Mouse (Mus musculus) bone marrow, adult 2 months (tissue): ENCODE measurements at regions not wholly inside any gene's neighbourhood (a gene's known extent, or its start where the extent isn't known, plus 50 kb on each side); places are given as distances from the start of the nearest gene placed in this dataset.
A peak's percentile ranks its signal among the peaks of the same experiment; 100 is the strongest.

Experiments
- H3K27ac ChIP-seq: fragments of 200-500 bp; 2 replicates; pipeline ENCODE4 v1.5.1; 2012; ENCODE audit warnings: low read depth, mild to moderate bottlenecking, control low read depth, inconsistent platforms, low read length; ENCODE audit not compliant: control insufficient read depth, poor library complexity, insufficient read depth
- H3K4me1 ChIP-seq: fragments of 200-500 bp; 2 replicates; pipeline ENCODE4 v1.6.1; 2011; ENCODE audit warnings: low read length; ENCODE audit not compliant: control insufficient read depth, insufficient read depth
- H3K4me3 ChIP-seq: fragments of 200-500 bp; replicated peaks from 2 replicates; pipeline ENCODE3; 2011; ENCODE audit warnings: mild to moderate bottlenecking, low read depth, low read length, control low read depth; ENCODE audit not compliant: control insufficient read depth
- CTCF ChIP-seq: fragments of 200-500 bp; IDR thresholded peaks from 2 replicates; pipeline ENCODE4 v1.5.1; 2011; ENCODE audit warnings: low read length, control low read depth; ENCODE audit not compliant: control insufficient read depth, insufficient read depth
- POLR2A ChIP-seq: fragments of 200-500 bp; IDR thresholded peaks from 2 replicates; pipeline ENCODE4 v1.6.1; 2011; ENCODE audit warnings: low read depth, mild to moderate bottlenecking, control low read depth, low read length, borderline replicate concordance; ENCODE audit not compliant: control insufficient read depth
- WGBS: fragments of 180-500 bp; shearing (Covaris S2); methylation state at CpG from one replicate; pipeline ENCODE4 v1.1.7; 2018; 5-methylcytosine and 5-hydroxymethylcytosine counted together

DNA sequence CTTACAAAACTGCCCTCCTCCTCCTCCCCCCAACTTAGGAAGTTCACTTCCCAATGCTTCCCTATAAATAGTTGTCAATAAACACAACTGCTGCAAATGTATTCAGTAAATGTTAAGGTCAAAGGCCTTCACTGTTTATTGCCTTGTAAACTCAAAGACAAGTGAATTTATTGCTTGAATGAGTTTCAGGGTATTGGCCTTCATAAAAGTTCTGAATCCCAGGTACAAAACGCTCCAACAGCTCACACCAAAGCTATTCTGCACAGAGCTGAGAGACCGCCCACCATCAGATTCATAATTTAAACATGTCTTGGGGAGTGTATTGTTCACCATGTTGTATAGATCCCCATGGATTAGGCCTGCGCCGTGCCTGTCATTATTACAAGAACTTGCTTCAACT is 53.9 kb upstream of the Cdkn3 start:
- H3K4me3 ChIP-seq: no peak overlapping the region
- no peaks in the 10 kb centered on the region for H3K4me1 ChIP-seq
- TF ChIP-seq CTCF (no peak), POLR2A (no peak)
- 77% methylated on average over 4 of the region's 4 CpGs for WGBS
- no peak overlapping the region for H3K27ac ChIP-seq

DNA sequence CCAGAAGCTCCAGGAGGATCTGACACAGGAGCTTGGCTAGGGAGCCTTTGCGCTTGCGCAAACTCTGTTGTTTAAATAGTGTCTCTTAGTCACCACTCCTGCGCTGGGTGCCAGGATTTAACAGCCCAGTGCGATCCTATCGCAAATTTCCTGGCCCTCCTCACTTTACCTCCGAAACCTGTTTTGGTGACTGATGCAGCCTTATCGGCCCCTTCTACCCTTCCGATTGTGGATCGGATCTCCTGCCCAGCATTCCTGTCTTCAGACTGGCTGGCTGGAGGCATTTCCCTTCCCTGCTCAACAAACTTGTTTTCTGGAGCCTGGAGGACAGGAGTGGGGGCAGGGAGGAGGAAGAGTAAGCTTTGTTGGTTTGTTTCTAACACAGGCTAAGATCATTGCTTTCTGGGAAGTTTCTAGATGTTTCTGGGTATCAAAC is 56.0 kb upstream of the Cdkn3 start:
- no peak overlapping the region for H3K27ac ChIP-seq
- no peak overlapping the region for H3K4me3 ChIP-seq
- no peaks in the 10 kb centered on the region for H3K4me1 ChIP-seq
- TF ChIP-seq POLR2A (no peak), CTCF (no peak)
- 40% methylated on average over 9 of the region's 9 CpGs for WGBS

DNA sequence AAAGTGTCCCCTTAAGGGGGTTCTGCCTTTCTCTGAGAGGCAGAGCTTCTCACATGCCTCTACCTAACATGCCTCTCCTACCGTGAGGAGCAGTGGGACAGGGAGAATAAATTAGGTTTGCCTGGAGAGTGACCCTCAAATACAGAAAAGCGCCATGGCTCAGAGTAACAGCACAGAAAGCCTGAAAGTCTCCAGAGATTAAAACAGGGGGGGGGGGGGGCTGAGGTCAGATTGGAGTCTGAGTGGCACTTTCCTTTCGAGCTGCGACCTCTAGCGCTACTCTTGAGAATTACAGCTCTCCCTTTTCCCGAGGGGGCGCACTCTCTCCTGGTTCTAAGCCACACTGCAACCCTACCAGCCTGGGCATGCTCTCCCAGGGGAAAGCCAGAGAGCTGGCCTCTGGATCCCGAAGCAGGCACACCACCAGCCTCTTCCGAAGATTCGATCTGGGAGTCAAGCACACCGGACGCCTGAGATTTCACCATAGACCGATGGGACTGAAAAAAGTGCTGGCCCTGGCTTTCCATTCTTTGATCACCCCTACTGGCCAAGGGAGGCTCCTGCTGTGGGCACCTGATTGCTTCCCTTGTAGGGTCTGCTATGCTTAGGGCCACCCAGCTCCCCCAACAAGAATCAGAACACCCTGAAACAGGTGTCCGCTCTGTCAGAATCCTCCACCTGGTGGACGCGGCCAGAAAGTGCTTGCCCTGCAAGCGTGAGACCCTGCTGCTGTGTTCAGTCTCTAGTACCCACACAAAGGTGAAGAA is 57.5 kb upstream of the Cdkn3 start:
- H3K4me3 ChIP-seq: no peak overlapping the region
- no peaks in the 10 kb centered on the region for H3K4me1 ChIP-seq
- TF ChIP-seq CTCF (peak; percentile 49), POLR2A (no peak)
- no peak overlapping the region for H3K27ac ChIP-seq
- 35% methylated on average over 17 of the region's 17 CpGs for WGBS

DNA sequence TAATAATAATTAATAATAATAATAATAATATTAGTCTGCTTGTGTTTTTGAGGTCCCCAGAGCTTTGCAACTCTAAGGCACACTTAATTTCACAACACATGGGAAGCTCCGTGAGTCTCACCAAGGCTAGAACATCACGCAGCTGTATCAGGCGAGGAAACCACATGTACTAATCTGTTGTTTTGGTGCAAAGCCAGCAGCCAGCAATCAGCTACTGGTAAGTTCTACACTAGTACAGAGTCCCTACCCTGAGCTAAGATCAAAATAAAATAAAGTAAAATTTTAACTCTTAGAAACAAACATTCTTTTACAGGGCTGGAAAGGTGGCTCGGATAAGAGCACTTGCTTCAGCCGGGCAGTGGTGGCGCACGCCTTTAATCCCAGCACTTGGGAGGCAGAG is 67.8 kb upstream of the Cdkn3 start:
- Histone ChIP-seq H3K27ac (no peak overlapping the region), H3K4me1 (no peaks in the 10 kb centered on the region), H3K4me3 (no peak overlapping the region)
- TF ChIP-seq CTCF: no peak
- no peak for TF ChIP-seq POLR2A
- WGBS: 82% methylated on average over 7 of the region's 7 CpGs

DNA sequence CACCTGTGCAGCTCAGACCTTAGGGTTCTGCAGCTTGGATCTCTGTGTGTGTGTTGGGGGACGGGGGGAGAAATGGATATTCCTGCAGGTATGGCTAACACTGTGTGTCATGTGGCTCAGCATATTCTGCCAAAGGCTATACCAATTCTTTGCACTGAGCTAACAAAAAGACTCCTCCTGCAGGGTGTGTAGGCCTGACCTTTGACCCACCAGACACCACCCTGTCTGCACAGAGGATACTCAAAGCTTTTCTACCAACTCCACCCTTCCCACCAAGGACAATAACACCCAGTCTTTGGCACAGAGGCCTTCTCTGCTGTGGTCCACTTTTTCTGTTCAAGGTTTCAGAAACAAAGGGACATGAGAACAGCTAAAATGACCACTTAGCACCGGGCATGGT is 68.3 kb upstream of the Cdkn3 start:
- TF ChIP-seq POLR2A (no peak), CTCF (no peak)
- Histone ChIP-seq H3K4me1 (no peaks in the 10 kb centered on the region), H3K4me3 (no peak overlapping the region), H3K27ac (no peak overlapping the region)
- WGBS: 79% methylated on average over 2 of the region's 2 CpGs

DNA sequence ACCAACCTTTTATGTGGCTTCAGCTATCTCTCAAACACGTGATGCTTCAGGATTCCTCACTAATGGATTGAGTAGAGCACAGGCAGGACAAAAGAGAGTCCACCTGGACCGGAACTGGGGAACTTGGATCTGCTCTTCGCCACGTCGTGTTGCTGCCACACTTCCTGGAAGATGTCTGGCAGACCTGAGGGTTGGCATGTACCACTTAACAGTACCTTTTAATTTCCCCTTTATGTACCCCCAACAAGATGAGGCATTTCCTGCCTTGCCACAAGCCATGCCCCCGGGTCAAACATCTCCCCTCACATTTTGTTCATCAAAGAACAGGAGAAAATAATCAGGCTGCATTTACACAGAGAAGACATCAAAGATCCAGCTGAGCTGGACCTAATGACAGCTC is 77.6 kb upstream of the Cdkn3 start:
- H3K4me3 ChIP-seq: no peak overlapping the region
- H3K27ac ChIP-seq: no peak overlapping the region
- TF ChIP-seq CTCF: no peak
- no peak for TF ChIP-seq POLR2A
- WGBS: 24% methylated on average over 6 of the region's 6 CpGs
- H3K4me1 ChIP-seq: no peaks in the 10 kb centered on the region

DNA sequence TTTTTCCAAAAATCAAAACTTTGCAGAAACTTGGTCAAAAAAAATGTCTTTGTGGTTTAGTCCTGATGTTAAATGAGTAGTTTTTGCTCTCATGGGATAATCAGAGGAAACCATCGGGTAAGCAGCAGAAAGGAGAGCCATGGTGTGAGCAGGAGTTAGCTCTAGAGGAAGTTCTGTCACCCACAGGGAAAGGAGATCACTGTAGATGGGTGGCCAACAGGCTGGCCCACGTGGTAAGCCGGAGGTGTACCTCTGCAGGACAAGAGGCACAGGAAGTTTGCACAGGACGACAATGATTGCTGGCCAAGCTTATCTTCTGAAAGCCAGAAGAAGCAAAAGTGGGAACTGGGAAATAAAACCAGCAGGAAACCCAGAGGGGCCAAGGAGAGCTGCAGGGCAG is 81.4 kb upstream of the Cdkn3 start:
- no peak overlapping the region for H3K27ac ChIP-seq
- TF ChIP-seq POLR2A: no peak
- TF ChIP-seq CTCF: no peak
- no peaks in the 10 kb centered on the region for H3K4me1 ChIP-seq
- WGBS: under 1% methylated on average over 4 of the region's 4 CpGs
- H3K4me3 ChIP-seq: no peak overlapping the region

DNA sequence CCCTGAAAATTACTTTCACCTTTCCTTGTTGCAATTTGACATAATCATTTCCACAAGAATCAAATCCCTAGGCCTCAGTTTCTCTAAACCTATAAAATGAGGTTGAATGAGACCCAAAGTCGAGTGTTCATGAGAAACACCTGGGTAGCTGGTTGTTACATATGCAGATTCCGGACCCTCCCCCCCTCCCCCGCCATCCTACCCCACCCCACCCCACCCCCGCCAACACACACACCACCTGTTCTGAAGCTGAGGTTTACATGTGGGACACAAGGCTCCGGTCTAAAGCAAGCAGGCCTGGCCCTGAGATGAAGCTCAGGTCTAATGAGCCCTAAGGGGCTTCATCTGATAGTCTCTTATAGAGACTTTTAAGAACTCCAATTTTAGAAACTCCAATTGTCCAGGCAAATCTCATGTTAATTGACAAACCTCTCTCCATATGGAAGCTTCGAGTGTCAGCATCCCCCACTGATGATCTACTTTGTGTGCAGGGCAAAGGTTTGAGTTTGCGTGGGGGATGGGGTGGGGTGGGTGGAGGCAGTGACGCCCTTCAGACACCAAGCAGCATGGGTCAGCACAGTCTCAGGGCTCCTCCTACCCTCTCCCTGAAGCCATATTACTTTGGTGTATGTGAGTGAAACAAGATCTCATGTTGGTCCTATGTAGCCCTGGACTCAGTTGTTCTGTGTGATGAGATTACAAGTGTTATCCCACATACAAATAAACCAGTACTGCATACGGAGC is 88.7 kb upstream of the Cdkn3 start:
- 80% methylated on average over 9 of the region's 9 CpGs for WGBS

DNA sequence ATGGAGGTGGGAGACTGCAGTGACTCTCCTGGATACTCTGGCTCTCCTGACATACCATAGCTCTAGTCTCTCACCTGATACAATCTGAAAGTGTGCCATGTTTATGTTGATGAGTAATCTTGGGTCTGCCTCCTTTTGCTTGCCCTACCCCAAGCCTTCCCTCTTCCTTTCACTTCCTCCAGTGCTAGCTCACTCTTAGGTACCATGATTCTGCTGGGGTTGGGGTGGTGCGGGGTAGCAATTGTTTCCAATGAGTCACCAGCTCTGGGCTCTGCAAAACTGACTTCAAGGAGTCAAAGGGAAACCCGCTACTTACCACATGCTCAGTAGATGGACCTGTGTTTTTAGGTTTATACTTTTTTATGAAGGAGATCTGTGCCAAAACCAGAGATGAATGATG is 89.3 kb upstream of the Cdkn3 start:
- TF ChIP-seq POLR2A (no peak), CTCF (no peak)
- 84% methylated on average over 2 of the region's 2 CpGs for WGBS
- H3K4me1 ChIP-seq: no peaks in the 10 kb centered on the region
- H3K4me3 ChIP-seq: no peak overlapping the region
- H3K27ac ChIP-seq: no peak overlapping the region

More for the DNA sequence above, 88.7 kb upstream of the Cdkn3 start:
- Histone ChIP-seq H3K4me1 (no peaks in the 10 kb centered on the region), H3K27ac (no peak overlapping the region), H3K4me3 (no peak overlapping the region)
- TF ChIP-seq POLR2A (no peak), CTCF (no peak)
